In the genomic region with DNA sequence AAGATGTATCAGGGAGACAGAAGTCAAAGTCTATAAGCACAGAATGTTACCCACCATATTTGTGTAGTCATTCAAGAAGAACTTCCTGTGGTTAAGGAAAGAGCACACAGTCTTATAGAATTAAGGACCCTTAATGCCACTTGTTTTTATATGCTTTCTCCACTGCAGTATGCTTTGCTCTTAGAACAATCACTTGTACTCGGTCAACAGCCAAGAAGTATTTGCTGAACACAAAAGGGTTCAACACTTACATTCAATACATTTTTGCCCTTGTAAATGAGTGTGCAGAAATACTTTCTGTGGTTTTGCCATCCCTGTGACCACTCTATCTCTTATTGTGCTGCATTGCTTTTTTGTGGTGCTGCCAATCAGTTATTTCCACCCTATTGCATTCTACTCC, we compare ENCODE assay signal across 27 mouse cellular contexts.
DNase-seq lines count a peak whose midpoint lies in the region; ATAC-seq and TF ChIP-seq lines count a peak whose summit lies in the region.
"Had no signal": no experiment of that assay in that cellular context is flagged by ENCODE, and none has a peak within 500 bp of the region (broad histone marks: within the 10 kb centered on the region; RNA-seq: fewer than 3 reads in every experiment).

No protein-coding gene starts in this region.

- TF ChIP-seq POLR2A in lung, adult 2 months (IDR thresholded peaks at IDR 0.05; ENCODE audit: borderline replicate concordance, extremely low read depth, low read depth, low read length), result no peak

- no peaks in the 10 kb centered on the region for H3K36me3 ChIP-seq in lung, embryonic 14.5 days (ENCODE audit: insufficient read depth)
- H3K36me3 ChIP-seq: embryonic facial prominence, embryonic 10.5 days; embryonic facial prominence, embryonic 13.5 days; forebrain, embryonic 12.5 days; forebrain, embryonic 15.5 days; heart, embryonic 10.5 days; heart, embryonic 13.5 days had no signal

- intact Hi-C loops in left cerebral cortex, postnatal 4 days (cut with DNase I), result no loop called here

- H3K4me2 ChIP-seq in lung, embryonic 14.5 days, result no peak overlapping the region
- H3K4me2 ChIP-seq: embryonic facial prominence, embryonic 13.5 days; forebrain, embryonic 12.5 days; forebrain, embryonic 15.5 days; heart, embryonic 13.5 days; hindbrain, embryonic 14.5 days had no signal

- no peak overlapping the region for H3K9ac ChIP-seq in lung, embryonic 14.5 days
- H3K9ac ChIP-seq: embryonic facial prominence, embryonic 13.5 days; forebrain, embryonic 12.5 days; forebrain, embryonic 15.5 days; heart, embryonic 13.5 days; hindbrain, embryonic 14.5 days had no signal

- WGBS in lung, embryonic 14.5 days, result 50% methylated on average over 1 of the region's 1 CpGs
- 74% methylated on average over 1 of the region's 1 CpGs for WGBS in lung, adult 2 months

- no peak for TF ChIP-seq CTCF in lung, embryonic 14.5 days (IDR thresholded peaks at IDR 0.05; ENCODE audit: low read depth)
- no peak for TF ChIP-seq CTCF in lung, adult 2 months (IDR thresholded peaks at IDR 0.05; ENCODE audit: insufficient read depth, low read length)

- ATAC-seq in lung, embryonic 14.5 days (ENCODE audit: insufficient read depth), result peak; percentile 62; the same call in 1 of the 2 replicates
- ATAC-seq: forebrain, embryonic 15.5 days; hindbrain, postnatal 0 days; Patski had no signal

- no peaks in the 10 kb centered on the region for H3K4me1 ChIP-seq in lung, embryonic 14.5 days (ENCODE audit: insufficient read depth)
- no peaks in the 10 kb centered on the region for H3K4me1 ChIP-seq in lung, adult 2 months (ENCODE audit: control insufficient read depth, insufficient read depth, low read length)
- H3K4me1 ChIP-seq: embryonic facial prominence, embryonic 13.5 days; forebrain, embryonic 12.5 days; forebrain, embryonic 15.5 days had no signal

- DNase-seq in lung, embryonic 14.5 days, result peak; percentile 33
- no peak for DNase-seq in lung, adult 2 months
- DNase-seq in lung, postnatal 10 days, result peak; percentile 17
- DNase-seq in lung, postnatal 36 days, result peak; percentile 71
- no peak for DNase-seq in layer of hippocampus, adult 18-20 months (ENCODE audit: low spot score in 2 of 2)
- no peak for DNase-seq in left cerebral cortex, postnatal 4 days
- DNase-seq: adrenal gland, postnatal 10 days; adrenal gland, postnatal 36 days; cerebellum, adult 18-20 months; cerebellum, adult 9-10 months; cerebellum, postnatal 25 days; embryo, embryonic 11 days; gastrocnemius, postnatal 10 days; gastrocnemius, postnatal 36 days; heart, adult 2 months; heart, postnatal 14 days; heart, postnatal 4 days had no signal

- no peaks in the 10 kb centered on the region for H3K9me3 ChIP-seq in lung, embryonic 14.5 days (ENCODE audit: low read depth, low read length)
- H3K9me3 ChIP-seq: embryonic facial prominence, embryonic 10.5 days; embryonic facial prominence, embryonic 13.5 days; forebrain, embryonic 12.5 days; forebrain, embryonic 15.5 days; heart, embryonic 10.5 days; heart, embryonic 13.5 days had no signal

- H3K4me3 ChIP-seq in lung, embryonic 14.5 days (ENCODE audit: low read depth, low read length), result no peak overlapping the region
- no peak overlapping the region for H3K4me3 ChIP-seq in lung, adult 2 months (replicated peaks; ENCODE audit: extremely low read depth, low read depth, low read length)
- H3K4me3 ChIP-seq: embryonic facial prominence, embryonic 10.5 days; embryonic facial prominence, embryonic 13.5 days; erythroblast, embryonic 14.5 days; forebrain, embryonic 12.5 days; forebrain, embryonic 15.5 days; heart, adult 2 months; heart, embryonic 10.5 days; heart, embryonic 13.5 days had no signal

- H3K27ac ChIP-seq in lung, embryonic 14.5 days (ENCODE audit: low read depth), result no peak overlapping the region
- H3K27ac ChIP-seq: embryonic facial prominence, embryonic 10.5 days; embryonic facial prominence, embryonic 13.5 days; forebrain, embryonic 12.5 days; forebrain, embryonic 15.5 days; heart, adult 2 months; heart, embryonic 10.5 days; heart, embryonic 13.5 days; hindbrain, embryonic 14.5 days; hindbrain, postnatal 0 days had no signal

- no peaks in the 10 kb centered on the region for H3K27me3 ChIP-seq in lung, embryonic 14.5 days (ENCODE audit: insufficient read depth, low read length)
- H3K27me3 ChIP-seq: embryonic facial prominence, embryonic 13.5 days; forebrain, embryonic 12.5 days; forebrain, embryonic 15.5 days; heart, embryonic 13.5 days; Patski had no signal

Comparison
In these comparisons a context has a peak if more than half of its experiments do, and no peak if none do; other contexts are left out.
1. DNase-seq: peak in lung, embryonic 14.5 days (single experiment), lung, postnatal 10 days (single experiment) and lung, postnatal 36 days (single experiment); none in lung, adult 2 months (single experiment), layer of hippocampus, adult 18-20 months (0 of 2) and left cerebral cortex, postnatal 4 days (single experiment).